Mouse (Mus musculus): Measurements from ENCODE around the gene Egln2.

The Egln2 gene

GRCm38 (mm10) chr7:27131387-27131786, 35.2 kb downstream of the Egln2 start:
- DNase-seq (ENCODE audit: low spot score), result no peak

GRCm38 (mm10) chr7:27130521-27131370, 35.9 kb downstream of the Egln2 start:
- DNase-seq (ENCODE audit: low spot score), result no peak

- DNase-seq (ENCODE audit: low spot score), result no peak
These were observed 36.8 kb downstream of the Egln2 start for GRCm38 (mm10) chr7:27129811-27130210.

GRCm38 (mm10) chr7:27128946-27129345, 37.7 kb downstream of the Egln2 start:
- no peak for DNase-seq (ENCODE audit: low spot score)

GRCm38 (mm10) chr7:27128162-27128561, 38.4 kb downstream of the Egln2 start:
- peak; percentile 44 for DNase-seq (ENCODE audit: low spot score)

GRCm38 (mm10) chr7:27124969-27125368, 41.6 kb downstream of the Egln2 start:
- no peak for DNase-seq (ENCODE audit: low spot score)

GRCm38 (mm10) chr7:27124305-27124832, 42.2 kb downstream of the Egln2 start:
- DNase-seq (ENCODE audit: low spot score), result no peak

- DNase-seq (ENCODE audit: low spot score), result no peak
These were observed 46.9 kb downstream of the Egln2 start, which contains the start of gene Cyp2f2 for GRCm38 (mm10) chr7:27119676-27120075. TSS of gene Cyp2f2 (plus strand) at chr7:27119909.

- DNase-seq (ENCODE audit: low spot score), result no peak
These were observed 48.5 kb downstream of the Egln2 start for GRCm38 (mm10) chr7:27118033-27118511.

GRCm38 (mm10) chr7:27111987-27112386, 54.6 kb downstream of the Egln2 start:
- DNase-seq (ENCODE audit: low spot score), result no peak

- no peak for DNase-seq (ENCODE audit: low spot score)
These were observed 55.6 kb downstream of the Egln2 start for GRCm38 (mm10) chr7:27111038-27111437.

- no peak for DNase-seq (ENCODE audit: low spot score)
These were observed 56.3 kb downstream of the Egln2 start for GRCm38 (mm10) chr7:27110327-27110726.

Measured in layer of hippocampus, adult 11-12 months (tissue).